Mouse (Mus musculus) ES-Bruce4 (cell line): ENCODE measurements around the gene Trim56. TPM values are rescaled to one million over a fixed set of nuclear protein-coding genes. Genes with fewer than 3 reads are reported as not detected.

Experiments
- H3K27ac ChIP-seq: 2 replicates; pipeline ENCODE4 v1.5.1; 2012; ENCODE audit warnings: low read length, inconsistent platforms; ENCODE audit not compliant: insufficient read depth
- H3K27me3 ChIP-seq: 2 replicates; pipeline ENCODE4 v1.6.1; 2012; ENCODE audit warnings: mild to moderate bottlenecking, low read length, inconsistent platforms; ENCODE audit not compliant: control insufficient read depth, poor library complexity, insufficient read depth, severe bottlenecking
- H3K36me3 ChIP-seq: 2 replicates; pipeline ENCODE4 v1.6.1; 2012; ENCODE audit warnings: inconsistent platforms, mild to moderate bottlenecking, low read length, moderate library complexity; ENCODE audit not compliant: control insufficient read depth, poor library complexity, insufficient read depth, severe bottlenecking
- H3K4me1 ChIP-seq: one replicate; pipeline ENCODE4 v1.8.1; 2011; ENCODE audit warnings: low read length; ENCODE audit not compliant: control insufficient read depth, insufficient read depth
- H3K4me3 ChIP-seq: 2 replicates; pipeline ENCODE4 v1.5.1; 2011; ENCODE audit warnings: low read depth, mild to moderate bottlenecking, low read length
- H3K9ac ChIP-seq: 2 replicates; pipeline ENCODE4 v1.6.1; 2012; ENCODE audit warnings: low read depth, mild to moderate bottlenecking, inconsistent platforms; ENCODE audit not compliant: poor library complexity, severe bottlenecking
- H3K9me3 ChIP-seq: replicated peaks from 2 replicates; pipeline ENCODE4 v1.6.1; 2012; ENCODE audit warnings: mild to moderate bottlenecking, low read length, inconsistent platforms; ENCODE audit not compliant: control insufficient read depth, poor library complexity, insufficient read depth, severe bottlenecking
- CTCF ChIP-seq: IDR thresholded peaks from one replicate; pipeline ENCODE4 v1.8.1; 2011; ENCODE audit warnings: low read depth, low read length
- EP300 ChIP-seq: IDR thresholded peaks from 2 replicates; pipeline ENCODE4 v1.6.1; 2011; ENCODE audit warnings: low read depth, low read length; ENCODE audit not compliant: insufficient read depth
- POLR2A ChIP-seq: IDR thresholded peaks from one replicate; pipeline ENCODE4 v1.8.1; 2011; ENCODE audit warnings: low read length; ENCODE audit not compliant: insufficient read depth
- polyA plus RNA-seq: library from polyadenylated mRNA; stranded (reverse); fragments of >200 nt; gene quantifications from 2 replicates; pipeline ENCODE4 v1.2.4, GENCODE M21; 2011; ENCODE audit warnings: low read depth; ENCODE audit not compliant: missing spikeins, insufficient read depth, insufficient read length

The Trim56 gene
- polyA plus RNA-seq, 1 experiment = 16.1 TPM

DNA sequence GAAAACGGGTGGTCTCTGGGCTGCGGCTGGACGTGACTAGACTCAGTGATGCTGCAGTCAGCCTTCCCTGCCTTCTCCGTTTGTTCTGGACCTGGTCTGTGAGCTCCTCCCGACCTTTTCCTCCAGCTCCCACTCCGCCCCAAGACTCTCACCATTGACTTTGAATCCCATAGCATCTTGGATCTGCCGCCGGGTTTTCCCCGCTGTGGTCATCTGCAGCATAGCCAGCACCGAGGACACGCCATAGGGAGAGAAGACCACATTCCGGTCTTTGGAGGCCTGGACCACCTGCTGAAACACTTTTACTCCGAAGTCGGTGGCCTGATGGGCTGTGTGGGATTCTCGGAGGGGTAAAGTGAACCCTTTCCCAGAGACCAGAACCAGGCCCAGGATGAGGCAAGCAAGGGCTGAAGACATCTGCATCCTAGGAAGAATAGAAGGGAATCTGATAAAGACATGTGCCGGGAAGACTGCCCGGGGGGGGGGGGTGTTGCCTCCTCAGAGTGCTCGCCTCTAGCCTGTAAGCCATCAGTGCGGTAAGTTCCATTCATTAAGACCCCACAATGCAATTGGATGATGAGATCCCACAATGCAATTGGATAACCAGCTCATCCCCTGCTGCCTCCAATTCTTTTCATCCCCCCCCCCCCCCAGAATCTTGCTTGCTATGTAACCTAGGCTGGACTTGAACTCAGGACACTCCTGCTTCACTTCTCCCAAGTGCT is 45.0 kb downstream of the Trim56 start:
- Histone ChIP-seq H3K27ac (no peak overlapping the region), H3K27me3 (no peaks in the 10 kb centered on the region), H3K36me3 (no peaks in the 10 kb centered on the region), H3K9ac (no peak overlapping the region), H3K4me3 (no peak overlapping the region), H3K4me1 (peaks cover 7% of the 10 kb centered on the region), H3K9me3 (no peaks in the 10 kb centered on the region)
- no peak for TF ChIP-seq CTCF
- TF ChIP-seq POLR2A = no peak
- no peak for TF ChIP-seq EP300

DNA sequence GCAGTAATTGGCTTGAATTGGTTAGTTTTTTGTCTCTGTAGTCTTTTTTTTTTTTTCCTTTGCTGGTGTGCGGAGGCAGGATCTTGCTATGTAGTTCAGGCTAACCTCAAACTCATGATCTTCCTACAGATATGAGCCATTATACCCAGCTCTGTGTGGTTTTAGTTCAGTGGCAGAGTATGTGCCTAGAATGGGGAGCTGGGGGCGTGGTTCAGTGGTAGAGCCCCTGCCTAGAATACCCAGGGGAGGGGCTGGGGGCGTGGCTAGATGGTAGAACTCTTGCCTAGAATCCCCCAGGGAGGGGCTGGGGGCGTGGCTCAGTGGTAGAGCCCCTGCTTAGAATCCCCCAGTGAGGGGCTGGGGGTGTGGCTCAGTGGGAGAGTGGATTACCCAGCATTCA is 47.3 kb downstream of the Trim56 start:
- Histone ChIP-seq H3K9ac (no peak overlapping the region), H3K36me3 (no peaks in the 10 kb centered on the region), H3K4me1 (no peaks in the 10 kb centered on the region), H3K4me3 (no peak overlapping the region), H3K27me3 (no peaks in the 10 kb centered on the region), H3K9me3 (no peaks in the 10 kb centered on the region), H3K27ac (no peak overlapping the region)
- no peak for TF ChIP-seq CTCF
- TF ChIP-seq POLR2A = no peak
- no peak for TF ChIP-seq EP300

GRCm38 (mm10) chr5:137065923-137066322 is 50.1 kb downstream of the Trim56 start:
- Histone ChIP-seq H3K4me3 (no peak overlapping the region), H3K4me1 (no peaks in the 10 kb centered on the region), H3K9ac (no peak overlapping the region), H3K36me3 (no peaks in the 10 kb centered on the region), H3K27me3 (no peaks in the 10 kb centered on the region), H3K9me3 (no peaks in the 10 kb centered on the region), H3K27ac (no peak overlapping the region)
- TF ChIP-seq POLR2A (no peak), CTCF (peak; percentile 27), EP300 (no peak)

DNA sequence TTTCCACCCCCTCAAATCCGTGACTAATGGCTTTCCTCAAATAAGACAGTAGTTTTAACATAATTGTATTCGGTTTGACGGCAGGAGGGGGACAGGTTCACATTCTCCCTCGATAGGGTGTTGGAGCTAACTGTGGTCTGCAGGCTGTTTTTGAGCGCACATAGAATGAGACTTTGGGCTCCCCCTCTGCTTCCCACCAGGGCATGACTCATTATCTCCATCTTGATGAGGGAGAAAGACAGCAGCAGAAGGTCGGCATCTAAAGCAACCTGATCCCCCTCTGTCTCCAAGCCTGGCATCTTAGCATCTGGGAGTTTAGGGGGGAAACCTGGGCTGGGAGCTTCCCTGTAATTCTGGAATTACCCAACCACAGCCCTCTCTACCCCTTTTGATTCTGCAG is 50.6 kb downstream of the Trim56 start:
- Histone ChIP-seq H3K9ac (no peak overlapping the region), H3K36me3 (no peaks in the 10 kb centered on the region), H3K4me3 (no peak overlapping the region), H3K9me3 (no peaks in the 10 kb centered on the region), H3K4me1 (no peaks in the 10 kb centered on the region), H3K27ac (no peak overlapping the region), H3K27me3 (no peaks in the 10 kb centered on the region)
- TF ChIP-seq CTCF (no peak), POLR2A (no peak), EP300 (no peak)

GRCm38 (mm10) chr5:137062601-137063000 is 53.4 kb downstream of the Trim56 start:
- Histone ChIP-seq H3K9me3 (no peaks in the 10 kb centered on the region), H3K4me3 (no peak overlapping the region), H3K9ac (no peak overlapping the region), H3K4me1 (no peaks in the 10 kb centered on the region), H3K27me3 (no peaks in the 10 kb centered on the region), H3K36me3 (no peaks in the 10 kb centered on the region), H3K27ac (no peak overlapping the region)
- TF ChIP-seq POLR2A (no peak), EP300 (no peak), CTCF (no peak)

- TF ChIP-seq EP300 (no peak), CTCF (peak; percentile 62)
- Histone ChIP-seq H3K9ac (no peak overlapping the region), H3K27me3 (no peaks in the 10 kb centered on the region), H3K9me3 (no peaks in the 10 kb centered on the region), H3K4me3 (no peak overlapping the region), H3K27ac (no peak overlapping the region), H3K36me3 (no peaks in the 10 kb centered on the region), H3K4me1 (no peaks in the 10 kb centered on the region)
Measured at GRCm38 (mm10) chr5:137061809-137062481, 54.1 kb downstream of the Trim56 start.

Other genes with a start within 250 kb of the Trim56 start
- gene Col26a1, start 233.0 kb downstream of the Trim56 start, polyA plus RNA-seq = 0.52 and 2.2 TPM in 2 replicates
- 9.3 and 10.1 TPM in 2 replicates for gene Ift22, start 208.1 kb downstream of the Trim56 start, polyA plus RNA-seq
- 87.8 and 97.5 TPM in 2 replicates for gene Fis1, start 162.9 kb downstream of the Trim56 start, polyA plus RNA-seq
- not detected in 2 replicates for gene Cldn15, start 149.6 kb downstream of the Trim56 start, polyA plus RNA-seq
- 29.3 and 33.9 TPM in 2 replicates for gene Plod3, start 129.2 kb downstream of the Trim56 start, polyA plus RNA-seq
- gene Znhit1, start 128.2 kb downstream of the Trim56 start, polyA plus RNA-seq = 26.6 and 27.0 TPM in 2 replicates
- 3.7 and 5.7 TPM in 2 replicates for gene Vgf, start 89.8 kb downstream of the Trim56 start, polyA plus RNA-seq
- gene Ap1s1, start 70.1 kb downstream of the Trim56 start, polyA plus RNA-seq = 68.6 and 78.9 TPM in 2 replicates
- 32.8 and 33.4 TPM in 2 replicates for gene Serpine1, start 43.9 kb downstream of the Trim56 start, polyA plus RNA-seq
- not detected in 2 replicates for gene Muc3, start 33.1 kb upstream of the Trim56 start, polyA plus RNA-seq
- gene Muc3a, start 96.2 kb upstream of the Trim56 start, polyA plus RNA-seq = 2.2 and 2.5 TPM in 2 replicates
- gene Ache, start 171.3 kb upstream of the Trim56 start, polyA plus RNA-seq = 0.31 TPM in 1 of 2 replicates, not detected in the other
- 6.4 and 8.7 TPM in 2 replicates for gene Ufsp1, start 178.4 kb upstream of the Trim56 start, polyA plus RNA-seq
- 121 and 139 TPM in 2 replicates for gene Srrt, start 191.5 kb upstream of the Trim56 start, polyA plus RNA-seq
- 22.2 and 23.2 TPM in 2 replicates for gene Trip6, start 198.2 kb upstream of the Trim56 start, polyA plus RNA-seq
- gene Slc12a9, start 217.4 kb upstream of the Trim56 start, polyA plus RNA-seq = 7.9 and 8.8 TPM in 2 replicates
- gene Ephb4, start 233.9 kb upstream of the Trim56 start, polyA plus RNA-seq = 17.1 and 20.7 TPM in 2 replicates